Mouse (Mus musculus) heart, adult 9 months (tissue): ENCODE data around the gene Jchain.

Source experiments
- DNase-seq, 2 experiments: peaks; one replicate each; pipeline ENCODE4 v3.0.0; 2022; ENCODE audit warnings: low spot score in 2 of 2

The Jchain gene

DNA sequence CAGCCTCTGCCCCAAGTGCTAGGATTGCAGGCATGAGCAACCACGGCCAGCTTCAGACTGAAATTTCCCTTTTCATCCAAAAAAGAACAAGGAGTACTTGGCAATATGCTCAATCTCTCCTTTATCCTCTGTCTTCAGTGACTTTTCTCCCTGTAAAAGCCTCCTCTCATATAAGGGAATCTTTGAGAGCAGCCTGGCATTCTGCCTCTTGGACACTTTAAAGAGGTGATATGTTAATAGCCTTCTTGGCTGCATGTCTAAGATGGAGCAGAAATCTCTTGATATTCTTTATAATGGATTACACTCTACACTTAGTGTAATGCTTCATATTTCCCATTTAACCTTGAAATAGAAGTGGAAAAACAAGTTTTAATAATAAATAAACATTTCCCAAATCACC lies 3.2 kb upstream of the Jchain start:
- no peak for DNase-seq

DNA sequence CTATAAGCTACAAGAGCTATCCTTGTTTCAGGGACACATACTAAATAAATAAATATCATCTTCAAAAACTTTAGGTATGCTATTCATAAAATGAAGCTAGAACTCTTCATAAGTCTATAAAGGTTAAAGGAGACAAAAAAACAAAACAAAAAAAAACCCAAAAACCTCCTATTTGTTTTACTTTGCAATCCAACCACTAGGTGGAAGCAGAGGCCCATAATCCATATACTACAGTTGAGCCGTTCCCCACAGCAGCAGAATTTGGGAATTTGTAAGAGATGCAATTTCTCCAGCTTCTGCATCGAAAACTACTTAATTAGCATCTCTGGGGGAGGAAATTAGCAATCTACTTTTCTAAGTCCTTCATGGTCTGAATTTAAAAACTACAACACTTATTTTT lies 8.5 kb downstream of the Jchain start:
- DNase-seq = peak in 1 of 2 experiments; percentile 5

DNA sequence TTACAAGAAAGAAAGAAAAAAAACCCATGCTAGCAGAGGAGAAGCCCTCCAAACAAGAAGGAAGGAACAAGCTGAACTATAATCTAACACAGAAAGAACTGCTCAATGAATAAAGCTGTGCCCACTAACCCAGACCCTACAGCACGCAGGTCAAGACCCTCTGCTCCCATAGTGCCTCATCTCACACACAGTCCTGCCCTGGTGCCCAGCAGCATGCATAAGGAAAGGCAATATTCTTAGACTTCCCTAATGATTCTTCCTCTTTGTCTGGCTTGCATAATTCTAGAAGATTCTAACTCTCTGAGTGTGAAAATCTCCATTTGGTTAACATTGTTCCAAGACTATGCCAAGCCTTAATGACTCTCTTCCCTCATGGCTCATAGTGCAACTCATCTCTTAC lies 18.7 kb downstream of the Jchain start:
- DNase-seq = no peak

DNA sequence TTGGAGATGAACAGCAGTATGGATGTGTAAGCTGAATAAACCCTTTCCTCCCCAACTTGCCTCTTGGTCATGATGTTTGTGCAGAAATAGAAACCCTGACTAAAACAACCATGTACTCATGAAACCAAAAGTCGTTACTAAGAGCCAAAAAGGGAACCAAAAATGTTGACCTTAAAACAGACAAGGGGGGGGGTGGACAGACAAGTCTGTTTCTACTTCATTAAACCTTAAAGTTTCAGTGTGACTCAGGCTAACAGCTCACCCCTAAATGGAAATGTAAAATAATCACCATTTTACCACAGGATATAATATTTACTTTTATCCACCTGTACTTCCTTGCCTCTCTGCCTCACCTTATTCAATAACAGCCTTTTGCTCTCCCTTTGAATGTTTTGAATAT lies 19.1 kb downstream of the Jchain start:
- DNase-seq = no peak

DNA sequence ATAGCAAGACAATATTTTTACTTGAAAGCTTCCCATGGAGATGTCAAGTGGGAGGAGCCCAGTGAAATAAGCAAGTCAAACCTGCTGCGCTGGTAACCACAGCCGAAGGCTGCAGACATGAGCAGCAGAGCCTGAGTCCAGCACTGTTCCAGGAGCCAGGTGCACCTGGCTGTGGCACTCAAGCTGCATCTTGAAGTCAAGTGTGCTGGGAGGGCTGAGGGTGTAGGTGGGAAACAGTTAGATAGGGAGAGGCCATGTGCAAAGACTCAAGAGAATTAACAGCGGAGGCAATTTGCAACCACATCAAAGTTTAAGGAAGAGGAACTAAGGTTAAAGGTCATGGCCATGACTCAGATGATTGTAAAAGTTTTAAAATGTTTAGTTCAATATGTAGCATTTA lies 27.9 kb downstream of the Jchain start:
- no peak for DNase-seq

DNA sequence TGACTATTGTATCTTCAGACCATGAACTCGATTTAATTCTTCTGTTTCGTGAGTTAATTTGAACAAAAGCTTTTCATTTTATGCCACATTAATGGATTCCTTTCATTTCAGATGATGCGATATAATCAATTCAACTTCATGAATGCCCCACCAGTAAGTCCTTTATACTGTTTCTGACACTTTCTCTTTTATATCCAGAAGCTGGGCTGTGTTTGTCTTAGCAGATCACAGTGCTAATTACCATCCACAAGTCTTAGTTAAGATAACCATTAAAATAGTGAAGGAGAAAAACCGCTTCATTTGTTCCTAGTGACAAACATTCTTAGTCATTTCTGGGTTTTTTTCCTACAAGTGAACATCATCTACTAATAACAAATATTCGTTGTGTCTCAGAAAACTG lies 36.6 kb downstream of the Jchain start:
- DNase-seq = no peak

DNA sequence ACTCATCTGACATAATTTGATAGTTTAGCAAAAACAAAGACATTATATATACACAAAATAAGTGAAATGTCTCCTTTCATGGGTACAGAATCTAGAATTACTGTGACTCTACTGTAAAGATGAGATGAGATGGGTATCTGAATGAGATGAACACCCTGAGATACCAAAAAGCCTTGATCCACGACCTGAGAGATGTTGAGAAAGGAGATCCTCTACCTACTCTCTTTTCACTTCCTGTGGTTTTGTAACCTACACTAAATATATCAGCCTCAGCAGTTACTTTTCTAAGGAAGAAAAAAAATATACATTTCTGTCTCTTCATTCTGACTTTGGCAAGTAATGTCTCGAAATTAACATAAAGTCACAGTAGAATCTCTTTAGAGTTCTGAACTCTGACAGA lies 38.7 kb downstream of the Jchain start:
- no peak for DNase-seq

DNA sequence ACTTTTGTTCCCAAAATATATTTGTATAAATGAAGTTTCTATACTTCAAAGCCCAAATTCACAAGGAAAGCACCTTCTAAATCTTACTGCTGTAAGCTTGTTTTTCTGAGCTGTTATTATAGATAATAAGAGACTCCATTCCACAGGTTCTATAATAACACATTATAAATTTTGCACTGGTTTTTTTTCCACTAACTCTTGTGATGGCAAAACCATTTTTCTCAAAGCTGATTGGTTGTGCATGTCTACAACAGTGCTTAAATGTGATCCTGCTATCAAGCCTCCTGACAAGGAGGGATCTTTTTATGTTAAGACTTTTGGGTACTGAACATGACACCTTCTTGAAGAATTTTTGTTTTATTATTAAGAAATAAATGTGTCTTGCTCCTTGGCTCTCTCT lies 40.0 kb downstream of the Jchain start, which contains the start of gene Enam:
Enam (plus strand) TSS at position 301 of the 400 bp plus-strand sequence.
- no peak for DNase-seq
